Comparison of ENCODE assay signal across 19 mouse cellular contexts in genomic region chr8:30233266-30233665, GRCm38 (mm10).
"Had no signal": no experiment of that assay in that cellular context is flagged by ENCODE, and none has a peak within 500 bp of the region (broad histone marks: within the 10 kb centered on the region; RNA-seq: fewer than 3 reads in every experiment).

No protein-coding gene starts in this region.

- H3K9ac ChIP-seq: kidney, embryonic 15.5 days; limb, embryonic 12.5 days; limb, embryonic 15.5 days; liver, embryonic 14.5 days; liver, postnatal 0 days; lung, embryonic 14.5 days; midbrain, embryonic 12.5 days; midbrain, embryonic 15.5 days; neural tube, embryonic 13.5 days had no signal

- H3K4me1 ChIP-seq: kidney, embryonic 15.5 days; limb, embryonic 12.5 days; limb, embryonic 15.5 days; midbrain, embryonic 12.5 days; midbrain, embryonic 15.5 days; neural tube, embryonic 13.5 days had no signal

- H3K36me3 ChIP-seq: kidney, embryonic 15.5 days; limb, embryonic 12.5 days; limb, embryonic 15.5 days; midbrain, embryonic 12.5 days; midbrain, embryonic 15.5 days; neural tube, embryonic 13.5 days had no signal

- ATAC-seq: liver, postnatal 0 days; lung, postnatal 0 days; midbrain, embryonic 15.5 days had no signal

- H3K4me2 ChIP-seq: kidney, embryonic 15.5 days; limb, embryonic 12.5 days; limb, embryonic 15.5 days; liver, embryonic 11.5 days; lung, embryonic 14.5 days; midbrain, embryonic 12.5 days; midbrain, embryonic 15.5 days; neural tube, embryonic 13.5 days had no signal

- H3K27me3 ChIP-seq: kidney, embryonic 15.5 days; limb, embryonic 12.5 days; limb, embryonic 15.5 days; midbrain, embryonic 12.5 days; midbrain, embryonic 15.5 days; neural tube, embryonic 13.5 days had no signal

- H3K27ac ChIP-seq: kidney, embryonic 15.5 days; limb, embryonic 12.5 days; limb, embryonic 15.5 days; liver, embryonic 14.5 days; macrophage; midbrain, embryonic 12.5 days; midbrain, embryonic 15.5 days; neural tube, embryonic 13.5 days had no signal

- DNase-seq: kidney, postnatal 10 days; kidney, postnatal 36 days; left cerebral cortex, postnatal 4 days; liver, postnatal 0 days; lung, embryonic 14.5 days; retina, postnatal 1 day; thymus, adult 18-20 months; thymus, postnatal 36 days had no signal

- H3K4me3 ChIP-seq: kidney, embryonic 15.5 days; limb, embryonic 12.5 days; limb, embryonic 15.5 days; midbrain, embryonic 12.5 days; midbrain, embryonic 15.5 days; myocyte; neural tube, embryonic 13.5 days had no signal

- H3K9me3 ChIP-seq: kidney, embryonic 15.5 days; limb, embryonic 12.5 days; limb, embryonic 15.5 days; midbrain, embryonic 12.5 days; midbrain, embryonic 15.5 days; neural tube, embryonic 13.5 days had no signal
